Mouse (Mus musculus): ENCODE results near the gene Schip1. TPM values are rescaled to one million over a fixed set of nuclear protein-coding genes. Genes with fewer than 3 reads are reported as not detected.

The Schip1 gene
- polyA plus RNA-seq, 1 experiment: 0.11 TPM

DNA sequence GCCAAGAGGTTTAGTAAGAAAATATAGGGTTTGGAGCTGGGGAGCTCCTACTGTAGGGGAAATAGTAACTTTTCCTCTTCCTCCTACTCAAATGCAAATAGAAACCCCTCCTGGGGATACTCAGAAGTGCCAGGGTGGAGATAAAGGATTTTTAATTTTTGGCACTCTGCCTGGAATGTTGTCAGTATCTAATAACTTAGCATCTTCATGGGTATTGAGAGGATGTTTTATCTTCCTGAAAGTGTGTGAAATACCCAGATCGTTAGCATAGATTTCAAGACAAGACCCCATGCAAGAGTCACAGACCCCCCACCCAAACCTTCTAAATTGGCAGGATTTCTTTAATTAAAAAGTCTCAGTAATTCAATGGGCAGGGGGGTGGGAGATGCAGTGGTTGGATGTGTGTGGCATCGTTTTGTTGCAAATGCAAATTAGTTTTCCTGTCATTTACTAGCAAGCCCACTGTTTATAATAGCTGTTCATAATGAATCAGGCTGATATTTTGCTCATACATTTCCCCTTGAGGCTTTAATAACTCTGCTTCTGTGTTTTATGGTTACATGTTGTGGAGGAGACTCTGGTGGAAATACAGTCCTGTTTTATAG lies 40.6 kb downstream of the Schip1 start:
- Histone ChIP-seq H3K4me3 (replicated peaks) (no peak overlapping the region), H3K27me3 (ENCODE audit: control insufficient read depth) (no peaks in the 10 kb centered on the region), H3K9me3 (ENCODE audit: control insufficient read depth, low read length) (no peaks in the 10 kb centered on the region), H3K4me1 (ENCODE audit: control insufficient read depth) (no peaks in the 10 kb centered on the region), H3K36me3 (ENCODE audit: control insufficient read depth) (no peaks in the 10 kb centered on the region)
- TF ChIP-seq TAL1 (IDR thresholded peaks at IDR 0.05; ENCODE audit: low read length): no peak
- TF ChIP-seq GATA1 (IDR thresholded peaks at IDR 0.05; ENCODE audit: low read length): no peak

DNA sequence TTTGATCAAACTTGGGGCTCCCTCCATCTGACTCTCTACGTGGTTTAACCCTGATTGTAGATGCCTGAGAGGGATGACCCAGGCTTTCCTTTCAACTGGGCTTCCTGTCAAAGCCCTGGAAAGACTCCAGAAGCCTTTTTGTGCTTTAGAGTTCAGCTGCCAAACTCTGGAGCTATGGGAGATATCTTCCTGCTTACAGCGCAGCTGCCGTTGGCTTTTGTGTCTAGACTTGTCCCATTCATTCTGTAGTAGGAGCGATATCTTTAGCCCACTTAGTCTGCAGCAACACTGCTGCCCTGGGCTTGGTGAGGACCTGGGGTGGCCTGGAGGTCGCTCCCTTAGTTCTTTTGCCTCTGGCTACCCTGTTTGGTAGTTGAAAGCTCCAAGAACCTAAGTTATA lies 56.7 kb downstream of the Schip1 start:
- no peak for TF ChIP-seq TAL1 (IDR thresholded peaks at IDR 0.05; ENCODE audit: low read length)
- no peaks in the 10 kb centered on the region for H3K27me3 ChIP-seq (ENCODE audit: control insufficient read depth)
- no peaks in the 10 kb centered on the region for H3K36me3 ChIP-seq (ENCODE audit: control insufficient read depth)
- H3K4me1 ChIP-seq (ENCODE audit: control insufficient read depth): no peaks in the 10 kb centered on the region
- H3K9me3 ChIP-seq (ENCODE audit: control insufficient read depth, low read length): no peaks in the 10 kb centered on the region
- no peak overlapping the region for H3K4me3 ChIP-seq (replicated peaks)

DNA sequence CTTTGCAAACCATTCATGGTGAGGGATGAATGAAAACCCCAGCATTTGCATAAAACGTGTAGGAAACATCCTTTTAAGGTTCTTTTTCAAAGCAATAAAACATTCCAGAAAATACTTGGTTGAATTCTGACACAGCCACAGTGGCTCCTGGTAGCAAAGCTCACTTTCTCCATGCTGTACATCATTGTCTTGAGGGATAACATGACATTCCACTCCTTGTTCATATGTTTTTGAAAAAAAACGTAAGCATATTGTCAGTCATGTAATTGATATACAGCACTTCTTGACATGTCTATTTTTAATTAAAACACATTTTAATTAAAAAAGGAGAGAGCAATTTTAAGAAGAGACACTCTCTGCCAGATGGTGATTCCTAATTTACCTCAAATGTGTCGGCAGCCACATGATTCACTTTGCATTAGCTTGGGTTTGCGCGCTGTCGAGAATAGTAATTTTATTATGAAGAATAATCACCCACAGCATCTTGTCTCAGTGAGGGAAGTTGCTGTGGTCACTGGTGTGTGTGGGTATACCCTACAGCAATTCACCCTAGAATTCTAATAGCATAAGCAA lies 61.8 kb downstream of the Schip1 start:
- H3K27me3 ChIP-seq (ENCODE audit: control insufficient read depth): no peaks in the 10 kb centered on the region

DNA sequence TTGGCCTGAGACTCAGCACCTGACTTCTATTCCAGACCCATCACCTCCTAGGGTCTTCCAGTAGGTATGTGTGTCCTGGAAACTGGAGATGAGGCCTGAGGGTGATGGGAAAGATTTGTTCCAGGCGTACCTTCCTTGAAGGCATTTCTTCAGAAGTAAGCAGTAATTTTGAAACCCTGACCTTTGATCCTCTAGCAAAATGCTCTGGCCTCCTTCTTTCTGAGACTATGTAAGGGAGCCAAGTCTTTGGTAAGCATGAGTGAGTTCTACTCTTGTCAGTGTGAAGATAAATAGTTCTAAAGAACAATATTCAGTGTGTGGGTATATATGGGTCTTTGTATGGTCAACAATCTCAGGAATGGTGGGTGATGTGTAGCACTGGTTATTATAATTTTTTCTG lies 65.8 kb downstream of the Schip1 start:
- no peak for TF ChIP-seq GATA1 (IDR thresholded peaks at IDR 0.05; ENCODE audit: low read length)
- no peak for TF ChIP-seq TAL1 (IDR thresholded peaks at IDR 0.05; ENCODE audit: low read length)
- H3K4me3 ChIP-seq (replicated peaks): no peak overlapping the region
- no peaks in the 10 kb centered on the region for H3K9me3 ChIP-seq (ENCODE audit: control insufficient read depth, low read length)

More for the DNA sequence above, 61.8 kb downstream of the Schip1 start:
- no peak overlapping the region for H3K4me3 ChIP-seq (replicated peaks)
- no peaks in the 10 kb centered on the region for H3K9me3 ChIP-seq (ENCODE audit: control insufficient read depth, low read length)
- no peaks in the 10 kb centered on the region for H3K36me3 ChIP-seq (ENCODE audit: control insufficient read depth)
- H3K4me1 ChIP-seq (ENCODE audit: control insufficient read depth): no peaks in the 10 kb centered on the region
- TF ChIP-seq GATA1 (IDR thresholded peaks at IDR 0.05; ENCODE audit: low read length) (no peak), TAL1 (IDR thresholded peaks at IDR 0.05; ENCODE audit: low read length) (no peak)

DNA sequence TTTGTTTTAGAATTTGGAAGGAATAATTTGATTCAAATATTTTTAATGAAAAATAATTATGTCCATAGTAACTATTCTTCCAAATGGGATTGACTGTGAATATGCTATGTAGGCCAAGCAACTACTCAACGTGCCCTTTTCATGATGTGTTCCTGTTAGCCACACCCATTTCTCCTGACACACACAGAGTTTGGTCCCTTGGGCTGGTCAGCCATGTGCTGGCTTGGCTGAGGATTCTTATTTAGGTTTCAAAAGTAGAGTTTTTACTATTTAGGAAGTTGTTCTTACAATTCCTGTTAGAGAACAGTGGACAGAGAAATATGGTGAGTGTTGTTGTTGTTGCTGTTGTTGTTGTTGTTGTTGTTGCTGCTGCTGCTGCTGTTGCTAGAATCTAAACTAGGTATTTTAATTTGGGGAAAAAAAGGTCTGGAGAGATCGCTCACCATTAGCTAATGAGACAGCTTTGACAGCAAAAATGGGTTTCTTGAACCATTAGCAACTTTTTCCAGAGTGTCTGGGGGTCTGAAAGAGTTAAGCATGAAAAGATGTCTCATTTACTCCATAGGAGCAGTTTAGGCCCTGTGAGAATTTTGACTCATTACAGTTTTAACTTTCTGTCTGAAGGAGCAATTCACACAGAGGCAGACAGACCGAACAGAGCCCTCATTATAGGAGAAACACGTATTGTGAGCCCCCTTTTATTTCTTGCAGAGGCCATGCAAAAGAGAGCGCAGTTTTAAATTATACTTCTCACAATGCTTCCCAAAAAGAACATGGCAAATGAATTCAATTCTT lies 74.4 kb downstream of the Schip1 start:
- TF ChIP-seq GATA1 (IDR thresholded peaks at IDR 0.05; ENCODE audit: low read length) (no peak), TAL1 (IDR thresholded peaks at IDR 0.05; ENCODE audit: low read length) (no peak)
- H3K36me3 ChIP-seq (ENCODE audit: control insufficient read depth): no peaks in the 10 kb centered on the region
- no peaks in the 10 kb centered on the region for H3K4me1 ChIP-seq (ENCODE audit: control insufficient read depth)
- H3K27me3 ChIP-seq (ENCODE audit: control insufficient read depth): no peaks in the 10 kb centered on the region
- H3K9me3 ChIP-seq (ENCODE audit: control insufficient read depth, low read length): no peaks in the 10 kb centered on the region
- H3K4me3 ChIP-seq (replicated peaks): no peak overlapping the region

More for the DNA sequence above, 65.8 kb downstream of the Schip1 start:
- H3K4me1 ChIP-seq (ENCODE audit: control insufficient read depth): no peaks in the 10 kb centered on the region
- H3K36me3 ChIP-seq (ENCODE audit: control insufficient read depth): no peaks in the 10 kb centered on the region
- H3K27me3 ChIP-seq (ENCODE audit: control insufficient read depth): no peaks in the 10 kb centered on the region

DNA sequence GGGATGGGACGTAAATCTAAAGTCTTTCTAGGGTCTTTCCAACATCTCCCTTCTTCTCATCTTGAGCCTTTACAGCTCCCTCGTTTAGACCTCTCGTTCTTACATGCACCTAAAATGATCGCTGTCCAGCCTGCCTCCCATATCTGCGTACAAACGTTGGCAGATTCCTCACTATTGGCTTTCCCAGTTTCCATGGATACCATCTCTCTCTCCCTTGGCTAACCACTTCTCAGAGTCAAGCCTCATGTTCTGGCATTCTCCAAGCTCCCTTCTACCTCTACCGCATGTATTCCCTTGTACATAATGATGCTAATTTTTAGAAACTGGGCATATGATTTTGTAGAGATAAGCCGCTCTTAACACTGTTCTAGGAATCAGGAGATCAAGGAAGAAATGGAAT lies 86.1 kb downstream of the Schip1 start:
- no peaks in the 10 kb centered on the region for H3K36me3 ChIP-seq (ENCODE audit: control insufficient read depth)
- H3K4me1 ChIP-seq (ENCODE audit: control insufficient read depth): no peaks in the 10 kb centered on the region
- no peak for TF ChIP-seq TAL1 (IDR thresholded peaks at IDR 0.05; ENCODE audit: low read length)
- no peak for TF ChIP-seq GATA1 (IDR thresholded peaks at IDR 0.05; ENCODE audit: low read length)
- no peak overlapping the region for H3K4me3 ChIP-seq (replicated peaks)
- no peaks in the 10 kb centered on the region for H3K9me3 ChIP-seq (ENCODE audit: control insufficient read depth, low read length)
- no peaks in the 10 kb centered on the region for H3K27me3 ChIP-seq (ENCODE audit: control insufficient read depth)

DNA sequence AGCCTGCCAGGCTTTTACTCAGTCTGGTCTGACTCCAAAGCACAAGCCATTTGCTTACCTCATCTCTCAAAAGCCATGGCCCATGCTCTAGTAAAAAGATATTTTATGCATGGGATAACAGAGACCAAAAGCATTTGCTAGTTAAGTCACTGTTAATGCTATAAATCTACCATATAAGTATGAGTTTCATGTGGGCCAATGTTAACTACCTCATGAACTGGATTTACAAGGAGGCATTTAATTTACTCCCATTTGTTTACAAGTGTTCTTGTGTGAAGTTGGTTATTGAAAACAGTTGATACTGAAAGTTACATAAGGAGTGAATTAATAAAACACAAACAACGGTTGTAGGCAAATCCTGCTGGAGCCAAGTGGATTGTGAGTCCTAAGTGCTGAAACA lies 95.6 kb downstream of the Schip1 start:
- H3K36me3 ChIP-seq (ENCODE audit: control insufficient read depth): no peaks in the 10 kb centered on the region
- no peaks in the 10 kb centered on the region for H3K27me3 ChIP-seq (ENCODE audit: control insufficient read depth)
- no peaks in the 10 kb centered on the region for H3K4me1 ChIP-seq (ENCODE audit: control insufficient read depth)
- no peaks in the 10 kb centered on the region for H3K9me3 ChIP-seq (ENCODE audit: control insufficient read depth, low read length)
- TF ChIP-seq GATA1 (IDR thresholded peaks at IDR 0.05; ENCODE audit: low read length) (no peak), TAL1 (IDR thresholded peaks at IDR 0.05; ENCODE audit: low read length) (no peak)
- no peak overlapping the region for H3K4me3 ChIP-seq (replicated peaks)

DNA sequence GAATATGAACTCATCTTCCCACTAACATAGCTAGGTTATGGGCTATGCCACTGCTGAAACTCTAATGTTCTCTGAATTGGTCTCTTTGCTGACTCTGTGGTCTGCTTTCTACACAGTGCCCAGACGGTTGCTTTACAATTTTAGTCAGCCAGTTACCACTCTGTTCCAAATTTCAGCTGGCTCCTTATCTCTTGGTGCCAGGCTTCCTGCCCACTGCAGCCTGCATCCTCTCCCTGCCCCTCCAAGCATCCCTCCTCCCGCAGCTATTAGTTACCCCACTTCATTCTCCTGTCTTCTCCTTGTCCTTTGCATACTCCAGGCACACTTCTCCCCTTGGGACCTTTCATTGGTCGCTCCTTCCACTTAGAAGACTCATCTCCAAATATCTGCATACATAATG lies 96.2 kb downstream of the Schip1 start:
- H3K9me3 ChIP-seq (ENCODE audit: control insufficient read depth, low read length): no peaks in the 10 kb centered on the region
- no peaks in the 10 kb centered on the region for H3K36me3 ChIP-seq (ENCODE audit: control insufficient read depth)
- H3K4me1 ChIP-seq (ENCODE audit: control insufficient read depth): no peaks in the 10 kb centered on the region
- H3K27me3 ChIP-seq (ENCODE audit: control insufficient read depth): no peaks in the 10 kb centered on the region
- TF ChIP-seq GATA1 (IDR thresholded peaks at IDR 0.05; ENCODE audit: low read length) (no peak), TAL1 (IDR thresholded peaks at IDR 0.05; ENCODE audit: low read length) (no peak)
- H3K4me3 ChIP-seq (replicated peaks): no peak overlapping the region

DNA sequence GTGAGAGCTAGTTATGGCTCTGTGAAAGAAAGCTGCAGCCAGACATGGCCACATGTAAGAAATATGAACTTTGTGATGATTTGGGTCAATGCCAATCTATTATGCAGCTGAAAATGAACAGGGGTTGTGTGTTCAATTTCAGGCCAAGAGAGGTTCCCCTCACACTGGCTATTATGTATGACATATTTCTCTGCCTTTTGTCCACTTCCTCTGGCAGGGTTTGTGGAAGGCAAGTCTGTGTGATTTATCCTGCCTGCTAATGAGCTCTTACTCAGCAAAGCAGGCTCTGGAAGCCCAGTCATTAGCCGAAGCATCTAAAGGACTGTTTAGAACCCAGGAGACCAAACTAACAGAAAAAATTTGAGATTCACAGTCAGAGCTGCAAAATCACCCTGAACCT lies 113.6 kb downstream of the Schip1 start:
- no peaks in the 10 kb centered on the region for H3K36me3 ChIP-seq (ENCODE audit: control insufficient read depth)
- H3K4me1 ChIP-seq (ENCODE audit: control insufficient read depth): no peaks in the 10 kb centered on the region
- TF ChIP-seq GATA1 (IDR thresholded peaks at IDR 0.05; ENCODE audit: low read length): no peak
- no peak for TF ChIP-seq TAL1 (IDR thresholded peaks at IDR 0.05; ENCODE audit: low read length)
- H3K4me3 ChIP-seq (replicated peaks): no peak overlapping the region
- H3K27me3 ChIP-seq (ENCODE audit: control insufficient read depth): no peaks in the 10 kb centered on the region
- no peaks in the 10 kb centered on the region for H3K9me3 ChIP-seq (ENCODE audit: control insufficient read depth, low read length)
